Mouse (Mus musculus): ENCODE measurements around the gene Cyb5b. TPM values are rescaled to one million over a fixed set of nuclear protein-coding genes. Genes with fewer than 3 reads are reported as not detected.

The Cyb5b gene
- polyA plus RNA-seq, 1 experiment = 136 TPM

GRCm38 (mm10) chr8:107227011-107227626 is 76.7 kb downstream of the Cyb5b start:
- DNase-seq (ENCODE audit: low spot score) = no peak

- DNase-seq (ENCODE audit: low spot score) = no peak
Measured at GRCm38 (mm10) chr8:107233251-107233650, 82.8 kb downstream of the Cyb5b start.

- no peak for DNase-seq (ENCODE audit: low spot score)
Measured at GRCm38 (mm10) chr8:107233718-107234117, 83.3 kb downstream of the Cyb5b start.

Other genes starting within 250 kb of the Cyb5b start
- 26.8 and 28.9 TPM in 2 replicates for gene Sntb2, start 214.9 kb upstream of the Cyb5b start, polyA plus RNA-seq (2012; rRNA removed)
- gene Vps4a, start 119.4 kb upstream of the Cyb5b start, polyA plus RNA-seq (2012; rRNA removed) = 45.1 and 46.6 TPM in 2 replicates
- gene Pdf, start 102.0 kb upstream of the Cyb5b start, polyA plus RNA-seq (2012; rRNA removed) = 28.6 and 29.1 TPM in 2 replicates
- gene Cog8, start 94.0 kb upstream of the Cyb5b start, polyA plus RNA-seq (2012; rRNA removed) = 30.6 and 37.2 TPM in 2 replicates
- 40.5 and 50.2 TPM in 2 replicates for gene Nip7, start 93.8 kb upstream of the Cyb5b start, polyA plus RNA-seq (2012; rRNA removed)
- not detected in 2 replicates for gene Tmed6, start 85.0 kb upstream of the Cyb5b start, polyA plus RNA-seq (2012; rRNA removed)
- gene Terf2, start 54.1 kb upstream of the Cyb5b start, polyA plus RNA-seq (2012; rRNA removed) = 18.5 and 22.1 TPM in 2 replicates
- 57.2 and 60.8 TPM in 2 replicates for gene Nfat5, start 142.8 kb downstream of the Cyb5b start, polyA plus RNA-seq (2012; rRNA removed)

Measured in urinary bladder, adult 2 months (tissue).